Mouse (Mus musculus) heart, embryonic 14.5 days (tissue): ENCODE measurements at regions not wholly inside any gene's neighbourhood (a gene's known extent, or its start where the extent isn't known, plus 50 kb on each side); places are given as distances from the start of the nearest gene placed in this dataset.

Experiments
- ATAC-seq: fragments of 200-750 bp; cut with Nextera tagmentation; 2 replicates; pipeline ENCODE4 v1.8.0; 2017; ENCODE audit warnings: low read depth, moderate TSS enrichment; ENCODE audit not compliant: insufficient number of reproducible peaks, insufficient read depth, low FRiP score
- H3K27ac ChIP-seq, 2 experiments: fragments of 200-500 bp in 1 of 2; fragments of 300-500 bp in 1 of 2; sonication (generic) in 1 of 2; replicated peaks in 1 of 2; 2 replicates each; pipeline ENCODE4 v1.5.1; 2012 to 2014; ENCODE audit warnings: low read depth in 2 of 2, low read length in 2 of 2, control low read depth in 1 of 2, mild to moderate bottlenecking in 1 of 2, mixed read lengths in 1 of 2; ENCODE audit not compliant: control insufficient read depth in 1 of 2, insufficient read depth in 1 of 2
- H3K27me3 ChIP-seq: fragments of 300-500 bp; sonication (generic); 2 replicates; pipeline ENCODE4 v1.6.1; 2014; ENCODE audit warnings: mild to moderate bottlenecking, low read length, control low read depth; ENCODE audit not compliant: control insufficient read depth, insufficient read depth
- H3K36me3 ChIP-seq: fragments of 300-500 bp; sonication (generic); 2 replicates; pipeline ENCODE4 v1.6.1; 2014; ENCODE audit warnings: mild to moderate bottlenecking, control low read depth, low read length, mixed read lengths; ENCODE audit not compliant: control insufficient read depth, insufficient read depth
- H3K4me1 ChIP-seq, 2 experiments: fragments of 200-500 bp in 1 of 2; fragments of 300-500 bp in 1 of 2; sonication (generic) in 1 of 2; 2 replicates each; pipeline ENCODE4 v1.6.1; 2012 to 2014; ENCODE audit warnings: low read length in 2 of 2, control low read depth in 1 of 2, mixed read lengths in 1 of 2; ENCODE audit not compliant: control insufficient read depth in 2 of 2, insufficient read depth in 2 of 2
- H3K4me2 ChIP-seq: fragments of 300-500 bp; sonication (generic); 2 replicates; pipeline ENCODE4 v1.6.1; 2014; ENCODE audit warnings: mild to moderate bottlenecking, low read length
- H3K4me3 ChIP-seq, 2 experiments: fragments of 200-500 bp in 1 of 2; fragments of 300-500 bp in 1 of 2; sonication (generic) in 1 of 2; 2 replicates each; pipeline ENCODE4 v1.5.1; 2012 to 2014; ENCODE audit warnings: low read length in 2 of 2, mild to moderate bottlenecking in 2 of 2, control low read depth in 1 of 2, low read depth in 1 of 2, moderate library complexity in 1 of 2; ENCODE audit not compliant: control insufficient read depth in 1 of 2, insufficient read depth in 1 of 2
- H3K9ac ChIP-seq: fragments of 300-500 bp; sonication (generic); 2 replicates; pipeline ENCODE4 v1.6.1; 2014; ENCODE audit warnings: mild to moderate bottlenecking, low read length
- H3K9me3 ChIP-seq: fragments of 300-500 bp; sonication (generic); 2 replicates; pipeline ENCODE4 v1.6.1; 2016; ENCODE audit warnings: low read length, control low read depth; ENCODE audit not compliant: control insufficient read depth
- WGBS: fragments of 180-500 bp; shearing (Covaris S2); extraction: QIAGEN DNeasy Blood & Tissue Kit; methylation state at CpG from one replicate; pipeline ENCODE4 v1.1.7; 2014; 5-methylcytosine and 5-hydroxymethylcytosine counted together

DNA sequence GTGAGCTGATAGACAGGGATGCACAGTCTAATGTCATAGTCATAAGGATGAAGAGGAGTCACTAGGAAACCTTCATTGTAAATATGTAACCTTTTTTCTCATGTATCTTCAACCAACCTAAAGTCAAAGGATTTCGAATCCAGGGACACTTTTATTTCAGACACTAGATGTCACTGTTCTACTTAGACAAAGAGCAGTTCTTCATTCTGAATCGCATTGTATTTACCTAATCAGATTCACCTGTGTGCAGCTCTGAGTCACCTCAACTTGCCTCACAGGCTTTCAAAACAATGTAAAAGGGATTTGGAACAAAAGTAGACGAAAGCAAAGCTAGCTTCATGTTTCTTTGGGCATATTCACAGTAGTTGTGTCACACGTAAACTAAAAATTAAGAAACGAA is 57.3 kb upstream of the Erbb4 start:
- Histone ChIP-seq H3K36me3 (no peaks in the 10 kb centered on the region), H3K4me1 (no peaks in the 10 kb centered on the region), H3K27me3 (no peaks in the 10 kb centered on the region), H3K4me2 (no peak overlapping the region), H3K9me3 (no peaks in the 10 kb centered on the region), H3K4me3 (no peak overlapping the region), H3K9ac (no peak overlapping the region), H3K27ac (no peak overlapping the region)
- ATAC-seq, result no peak
- WGBS, result 45% methylated on average over 5 of the region's 5 CpGs
